Mouse (Mus musculus): ENCODE measurements around the gene Kank4.

GRCm38 (mm10) chr4:98776721-98777427 lies 40.5 kb downstream of the Kank4 start:
- no peak for TF ChIP-seq CTCF (IDR thresholded peaks at IDR 0.05; ENCODE audit: borderline replicate concordance, insufficient read depth, low read depth, low read length)
- TF ChIP-seq POLR2A (IDR thresholded peaks at IDR 0.05; ENCODE audit: borderline replicate concordance, insufficient read depth, low read length), result no peak

Measured in cerebellum, adult 2 months (tissue).